Mouse (Mus musculus) frontal cortex, adult (tissue): Measurements from ENCODE around the gene E330009J07Rik.

Source experiments
- ATAC-seq: cut with Nextera tagmentation; 2 replicates; pipeline ENCODE4 v1.9.2; 2017; ENCODE audit warnings: mild to moderate bottlenecking, moderate library complexity, mixed read lengths; ENCODE audit not compliant: low TSS enrichment

The E330009J07Rik gene

GRCm38 (mm10) chr6:40429521-40429931 is 6.4 kb downstream of the E330009J07Rik start:
- ATAC-seq = no peak

- ATAC-seq = no peak
Measured at GRCm38 (mm10) chr6:40428696-40429095, 7.2 kb downstream of the E330009J07Rik start.

- no peak for ATAC-seq
Measured at GRCm38 (mm10) chr6:40427441-40427840, 8.5 kb downstream of the E330009J07Rik start.

GRCm38 (mm10) chr6:40423774-40424173 is 12.2 kb downstream of the E330009J07Rik start:
- peak; percentile 45 for ATAC-seq

GRCm38 (mm10) chr6:40423013-40423412 is 12.9 kb downstream of the E330009J07Rik start:
- no peak for ATAC-seq

GRCm38 (mm10) chr6:40421099-40421498 is 14.8 kb downstream of the E330009J07Rik start:
- peak; percentile 66 for ATAC-seq

GRCm38 (mm10) chr6:40418386-40418785 is 17.5 kb downstream of the E330009J07Rik start:
- no peak for ATAC-seq

- ATAC-seq = no peak
Measured at GRCm38 (mm10) chr6:40415799-40416198, 20.1 kb downstream of the E330009J07Rik start.

DNA sequence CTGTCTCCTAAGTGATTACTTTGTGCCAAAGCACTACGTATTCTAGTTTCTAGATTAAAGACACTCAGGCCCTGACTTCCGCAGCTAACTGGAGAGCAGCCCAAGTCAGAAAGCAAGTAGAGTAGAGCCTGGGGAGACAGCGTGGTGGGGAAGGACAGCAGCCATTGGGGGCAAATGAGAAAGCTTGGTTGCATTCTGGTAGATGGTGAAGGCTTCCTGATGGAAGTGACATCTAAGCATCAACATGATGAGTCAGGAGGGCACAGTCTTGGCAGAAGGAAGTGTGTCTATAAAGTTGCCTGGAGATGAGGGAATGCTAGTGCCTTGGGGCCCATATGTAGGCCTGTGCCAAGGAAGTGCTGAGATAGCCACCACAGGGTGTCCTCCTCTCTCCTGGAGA is 22.4 kb downstream of the E330009J07Rik start:
- no peak for ATAC-seq

GRCm38 (mm10) chr6:40413046-40413445 is 22.9 kb downstream of the E330009J07Rik start:
- no peak for ATAC-seq

DNA sequence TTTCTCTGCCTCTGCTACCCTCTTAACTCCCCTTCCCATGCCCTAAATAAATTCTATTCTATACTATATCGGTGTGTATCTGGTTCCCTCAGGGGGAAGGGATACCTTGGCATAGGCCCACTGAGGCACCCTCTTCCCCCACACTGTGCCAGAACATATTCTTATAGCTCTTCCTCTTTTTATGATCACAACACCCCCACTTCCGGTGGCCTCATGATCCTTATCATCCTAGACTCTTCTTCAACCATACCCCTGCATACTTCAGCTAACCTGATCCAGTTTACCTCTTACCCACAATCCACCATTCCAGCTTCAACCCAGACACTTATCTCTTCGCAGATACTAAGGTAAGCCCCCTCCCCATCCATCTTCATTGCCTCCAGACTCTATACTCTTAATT is 24.9 kb downstream of the E330009J07Rik start:
- no peak for ATAC-seq

GRCm38 (mm10) chr6:40403640-40404285 is 32.2 kb downstream of the E330009J07Rik start:
- ATAC-seq = peak; percentile 74

- no peak for ATAC-seq
Measured at GRCm38 (mm10) chr6:40402031-40402430, 33.9 kb downstream of the E330009J07Rik start.

- peak; percentile 95 for ATAC-seq
Measured at GRCm38 (mm10) chr6:40393213-40393612, 42.7 kb downstream of the E330009J07Rik start.

DNA sequence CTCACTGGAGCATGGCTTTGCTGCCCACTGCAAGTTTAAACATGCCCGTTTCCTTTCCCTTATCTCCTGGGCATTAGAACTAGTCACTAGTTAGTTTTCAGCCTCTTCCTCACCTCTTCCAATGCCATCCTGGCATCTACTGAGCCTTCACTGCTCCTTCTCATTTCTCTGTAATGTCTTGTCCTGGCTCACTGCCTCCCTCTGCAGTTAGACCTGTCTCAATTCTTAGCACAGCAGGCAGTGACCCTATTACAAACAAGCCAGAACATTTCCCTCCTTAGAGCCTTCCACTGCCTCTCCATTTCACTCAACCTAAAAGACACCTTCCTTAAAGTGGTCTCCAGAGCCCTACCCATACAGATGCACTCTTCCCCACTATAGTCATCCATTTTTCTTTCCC is 45.0 kb downstream of the E330009J07Rik start:
- ATAC-seq = 0 out of 2 replicates have a peak, but pooled peaks have one; percentile 27

- no peak for ATAC-seq
Measured at GRCm38 (mm10) chr6:40388660-40389059, 47.3 kb downstream of the E330009J07Rik start.

DNA sequence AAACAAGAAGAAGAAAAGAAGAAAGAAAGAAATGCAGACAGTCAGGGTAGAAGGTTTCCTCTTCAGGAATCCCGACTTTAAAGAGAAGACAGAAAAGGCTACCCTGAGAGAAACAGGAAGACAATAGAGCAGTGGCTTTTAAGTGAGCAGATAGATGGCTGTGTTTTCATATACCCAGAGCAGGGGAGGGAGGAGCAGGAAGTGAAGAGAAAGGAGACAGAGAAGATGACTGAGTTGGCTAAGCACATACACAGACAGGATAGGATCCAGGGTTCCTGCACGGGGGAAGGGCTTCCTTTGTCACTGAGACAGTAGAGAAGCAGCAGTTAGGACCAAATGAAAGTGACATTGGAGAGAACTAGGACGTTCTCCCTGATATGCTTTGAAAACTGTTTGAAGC is 50.3 kb downstream of the E330009J07Rik start:
- ATAC-seq = no peak

DNA sequence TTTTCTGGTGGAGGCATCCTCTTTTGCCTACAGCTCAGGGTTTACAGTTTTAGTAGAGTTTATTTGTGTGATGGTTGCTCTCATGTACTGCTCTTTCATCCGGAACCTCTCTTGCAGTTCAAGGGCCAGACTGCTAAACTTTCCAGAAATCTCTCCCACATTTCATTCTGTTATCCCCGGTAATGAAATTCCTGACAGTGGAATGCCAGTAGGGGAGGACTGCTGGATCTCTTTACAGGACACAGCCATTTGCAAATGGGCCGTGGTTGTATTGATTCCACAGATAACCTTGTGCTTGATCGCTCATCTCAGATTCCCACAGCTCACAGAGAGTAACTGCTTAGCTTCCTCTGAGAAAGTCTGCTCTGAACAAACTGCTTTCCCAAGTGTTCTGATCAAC is 54.0 kb downstream of the E330009J07Rik start:
- no peak for ATAC-seq

- ATAC-seq = no peak
Measured at GRCm38 (mm10) chr6:40380181-40380580, 55.8 kb downstream of the E330009J07Rik start.

DNA sequence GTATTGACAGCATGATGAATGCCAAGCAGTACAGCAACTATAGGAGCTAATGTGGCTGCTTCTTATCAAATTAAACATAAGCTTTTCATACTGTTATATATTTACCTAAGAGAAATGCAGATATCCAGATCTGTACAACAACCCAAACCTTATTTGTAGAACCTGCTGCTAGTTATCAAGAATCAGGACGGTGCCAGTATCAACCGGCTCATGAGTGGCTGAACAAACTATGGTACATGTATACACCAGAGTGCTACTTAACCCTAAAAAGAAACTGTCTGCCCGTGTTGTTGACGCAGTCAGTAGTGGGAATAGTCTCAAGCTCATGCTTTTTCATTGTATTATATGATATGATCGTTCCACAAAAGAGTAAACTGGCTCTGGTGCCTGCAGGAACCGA is 64.9 kb downstream of the E330009J07Rik start:
- no peak; the same call in 1 of the 2 replicates for ATAC-seq

DNA sequence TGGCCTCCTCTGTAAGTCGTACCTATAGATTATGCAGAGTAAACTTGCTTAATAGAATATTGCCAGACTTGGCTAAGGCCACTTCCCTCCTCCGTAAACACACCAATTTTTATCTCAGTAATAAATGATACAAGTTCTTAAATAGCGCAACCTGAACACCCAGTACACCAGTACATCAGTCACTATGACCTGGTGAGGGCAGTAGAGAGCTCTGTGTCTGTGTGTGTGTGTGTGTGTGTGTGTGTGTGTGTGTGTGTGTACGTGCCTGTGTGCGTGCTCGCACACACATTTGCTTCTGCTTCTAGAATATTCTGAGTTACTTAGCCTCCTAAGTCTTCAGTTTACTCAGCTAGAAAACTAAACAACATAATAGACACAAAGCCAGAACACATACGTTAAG is 82.6 kb downstream of the E330009J07Rik start:
- no peak for ATAC-seq
